Mouse (Mus musculus) hindbrain, embryonic 10.5 days (tissue): ENCODE results near the gene Thoc3. TPM values are rescaled to one million over a fixed set of nuclear protein-coding genes. Genes with fewer than 3 reads are reported as not detected.

Experiments
- polyA plus RNA-seq: library from polyadenylated mRNA; unstranded; fragments of >200 nt; fragmentation: Nextera tagmentation; extraction: Ambion mirVana; gene quantifications from 2 replicates; pipeline ENCODE4 v1.2.1, GENCODE M21; 2016

Thoc3 gene
- polyA plus RNA-seq, 1 experiment from 2014 or later, result 165 TPM

Other genes starting within 250 kb of the Thoc3 start
- gene Cplx2, start 97.5 kb downstream of the Thoc3 start, polyA plus RNA-seq, result 6.7 and 10.2 TPM in 2 replicates
- 14.3 and 15.0 TPM in 2 replicates for gene Simc1, start 34.9 kb upstream of the Thoc3 start, polyA plus RNA-seq
- gene 4833439L19Rik, start 96.6 kb upstream of the Thoc3 start, polyA plus RNA-seq, result 228 and 273 TPM in 2 replicates
- 28.8 and 35.8 TPM in 2 replicates for gene Arl10, start 106.2 kb upstream of the Thoc3 start, polyA plus RNA-seq
- 80.8 and 101 TPM in 2 replicates for gene Nop16, start 121.2 kb upstream of the Thoc3 start, polyA plus RNA-seq
- gene Higd2a, start 121.4 kb upstream of the Thoc3 start, polyA plus RNA-seq, result 163 and 174 TPM in 2 replicates
- gene Cltb, start 142.5 kb upstream of the Thoc3 start, polyA plus RNA-seq, result 21.4 and 35.4 TPM in 2 replicates
- 86.3 and 86.4 TPM in 2 replicates for gene Faf2, start 152.9 kb upstream of the Thoc3 start, polyA plus RNA-seq
- gene Rnf44, start 225.1 kb upstream of the Thoc3 start, polyA plus RNA-seq, result 106 and 127 TPM in 2 replicates
- 0.07 and 0.15 TPM in 2 replicates for gene Cdhr2, start 232.6 kb upstream of the Thoc3 start, polyA plus RNA-seq